In genomic region chr19:7423028-7423655, GRCm38 (mm10) we compare ENCODE assay signal across 8 mouse cellular contexts. TPM values are rescaled to one million over a fixed set of nuclear protein-coding genes. Genes with fewer than 3 reads are reported as not detected.
DNase-seq lines count a peak whose midpoint lies in the region; ATAC-seq lines count a peak whose summit lies in the region.

No protein-coding gene starts in this region.

- no peaks in the 10 kb centered on the region for H3K27me3 ChIP-seq in intestine, embryonic 14.5 days (replicated peaks; ENCODE audit: control insufficient read depth, insufficient read depth, low read length)

- DNase-seq in adrenal gland, adult (ENCODE audit: inconsistent age in 2 of 2, low spot score in 1 of 2) = peak; percentile 86 to 96
- DNase-seq in cerebellum, postnatal 4 days (ENCODE audit: low spot score in 2 of 2) = peak; percentile 81 to 97
- peak; percentile 77 for DNase-seq in gastrocnemius, postnatal 14 days
- peak; percentile 85 for DNase-seq in intestine, embryonic 14.5 days (ENCODE audit: low spot score)
- peak; percentile 66 to 77 for DNase-seq in left cerebral cortex, adult 8-10 months (ENCODE audit: low spot score in 2 of 2)
- DNase-seq in lung, postnatal 36 days = peak; percentile 89
- DNase-seq in right cerebral cortex, postnatal 36 days (ENCODE audit: low spot score in 2 of 2) = peak; percentile 68 to 80
- DNase-seq in T-cell, adult 2 months (ENCODE audit: low spot score) = no peak

- H3K4me2 ChIP-seq in intestine, embryonic 14.5 days (ENCODE audit: low read length) = peak overlapping the region; percentile 36

- peaks cover 60% of the 10 kb centered on the region for H3K4me1 ChIP-seq in intestine, embryonic 14.5 days (replicated peaks; ENCODE audit: control insufficient read depth, insufficient read depth, low read length)

- 0 out of 2 replicates have a peak overlapping the region, but pooled peaks have one; percentile 5 for H3K9ac ChIP-seq in intestine, embryonic 14.5 days (ENCODE audit: low read length)

- H3K9me3 ChIP-seq in intestine, embryonic 14.5 days (ENCODE audit: control insufficient read depth, low read length) = no peaks in the 10 kb centered on the region

- H3K4me3 ChIP-seq in intestine, embryonic 14.5 days (ENCODE audit: low read depth, low read length) = 0 out of 2 replicates have a peak overlapping the region, but pooled peaks have one; percentile 1

- peaks cover 79% of the 10 kb centered on the region for H3K36me3 ChIP-seq in intestine, embryonic 14.5 days (ENCODE audit: control insufficient read depth, insufficient read depth, low read length)

- intact Hi-C loops in gastrocnemius, postnatal 14 days (cut with DNase I; ENCODE audit: low total_unique reads) = loop anchor here (10.0 kb wide), 1 partner anchor 188 kb away; no protein-coding TSS in a partner anchor

- peak; percentile 36 for ATAC-seq in intestine, embryonic 14.5 days (replicated peaks; ENCODE audit: low FRiP score, low TSS enrichment, low read depth)

- 29% methylated on average over 50 of the region's 51 CpGs for WGBS in intestine, embryonic 14.5 days

- peak overlapping the region; percentile 27; the same call in 1 of the 2 replicates for H3K27ac ChIP-seq in intestine, embryonic 14.5 days (ENCODE audit: low read depth)

RNA-seq across cellular contexts. Expression of gene 2700081O15Rik, which starts 5.7 kb away (rescaled TPM):
- 10 to 100 TPM; 10.7 to 11.4 TPM for total RNA-seq in gastrocnemius, postnatal 14 days (2021)
- polyA plus RNA-seq in intestine, embryonic 14.5 days (2014; fragmentation: Nextera tagmentation; extraction: Ambion mirVana) = 9.1 and 9.4 TPM in 2 replicates
- total RNA-seq in left cerebral cortex, adult 8-10 months (2022) = 10 to 100 TPM; 28.0 to 28.8 (median 28.5) TPM

RNA-seq across cellular contexts. Expression of gene Spindoc, which starts 40.3 kb away (rescaled TPM):
- 1 to 10 TPM; 9.4 to 9.5 TPM for total RNA-seq in gastrocnemius, postnatal 14 days (2021)
- polyA plus RNA-seq in intestine, embryonic 14.5 days (2014; fragmentation: Nextera tagmentation; extraction: Ambion mirVana) = 23.7 and 24.3 TPM in 2 replicates
- 10 to 100 TPM; 21.8 to 27.1 (median 25.3) TPM for total RNA-seq in left cerebral cortex, adult 8-10 months (2022)

RNA-seq across cellular contexts. Expression of gene Rtn3, which starts 59.9 kb away (rescaled TPM):
- 10 to 100 TPM; 37.1 to 40.6 TPM for total RNA-seq in gastrocnemius, postnatal 14 days (2021)
- polyA plus RNA-seq in intestine, embryonic 14.5 days (2014; fragmentation: Nextera tagmentation; extraction: Ambion mirVana) = 117 and 123 TPM in 2 replicates
- 100 to 1,000 TPM; 773 to 859 (median 828) TPM for total RNA-seq in left cerebral cortex, adult 8-10 months (2022)

Comparison
In these comparisons a context has a peak if more than half of its experiments do, and no peak if none do; other contexts are left out.
1. RNA of gene Rtn3, which starts 59.9 kb away (total RNA-seq): 773 to 859 TPM in left cerebral cortex, adult 8-10 months; 37.1 to 40.6 TPM in gastrocnemius, postnatal 14 days; every median in the first group is over 10 times any median in the second.